In the genomic region with DNA sequence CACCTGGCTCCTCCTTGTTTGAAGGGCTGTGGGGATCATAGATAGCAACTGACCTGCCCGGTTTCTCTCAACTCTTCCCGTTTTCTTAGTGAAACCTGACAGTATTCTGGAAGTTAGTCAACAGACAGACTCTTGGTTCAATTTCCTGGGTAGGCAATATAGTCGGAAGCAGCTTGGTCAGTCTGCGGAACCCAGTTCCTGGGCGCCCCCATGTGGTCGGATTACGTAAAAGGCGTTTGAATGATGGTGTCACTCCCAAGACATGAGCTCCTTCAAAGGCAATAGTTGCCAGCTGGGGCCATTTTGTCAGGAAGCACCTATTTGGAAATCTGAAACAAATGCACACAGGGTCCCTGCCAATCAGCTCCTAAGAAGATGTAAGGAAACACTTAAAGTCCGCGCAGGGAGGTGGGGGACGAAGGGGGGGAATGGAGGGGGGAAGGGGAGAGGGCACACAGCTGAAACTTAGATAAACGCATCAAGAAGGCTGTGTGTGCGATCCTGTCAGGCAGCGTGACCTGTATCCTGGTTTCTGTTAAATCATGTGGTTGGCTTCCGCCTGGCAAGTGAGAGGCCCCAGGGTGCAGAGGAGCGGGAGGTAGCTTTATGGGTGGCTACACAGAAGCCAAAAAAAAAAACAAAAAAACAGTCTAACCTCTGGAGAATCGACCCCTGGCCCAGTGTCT, we compare ENCODE assay signal across 8 mouse cellular contexts.
A peak's percentile ranks its signal among the peaks of the same experiment; 100 is the strongest.
DNase-seq lines count a peak whose midpoint lies in the region; ATAC-seq lines count a peak whose summit lies in the region.

No protein-coding gene starts in this region.

- DNase-seq in 3T3-L1 (ENCODE audit: low read depth, low spot score): peak; percentile 84
- DNase-seq in ES-CJ7 (ENCODE audit: low read depth, low spot score): peak; percentile 89
- DNase-seq in embryo, embryonic 11 days: peak; percentile 91
- peak; percentile 79 to 87 for DNase-seq in heart, postnatal 14 days
- DNase-seq in layer of hippocampus, adult 9-11 months: peak; percentile 36
- DNase-seq in spleen, adult 12 weeks (ENCODE audit: low spot score): peak; percentile 44

- intact Hi-C loops in heart, postnatal 14 days (cut with DNase I): no loop called here

- ATAC-seq in megakaryocyte, adult 5-6 weeks (ENCODE audit: poor library complexity, severe bottlenecking): peak; percentile 81
- ATAC-seq in erythroid progenitor cell, adult 5-6 weeks (replicated peaks; ENCODE audit: low FRiP score, poor library complexity, severe bottlenecking): no peak

Comparison
In these comparisons a context has a peak if more than half of its experiments do, and no peak if none do; other contexts are left out.
1. DNase-seq: peak in every context shown above with its lines; median percentile 91 in embryo, embryonic 11 days; 89 in ES-CJ7; 84 in 3T3-L1; 83 in heart, postnatal 14 days; 44 in spleen, adult 12 weeks; 36 in layer of hippocampus, adult 9-11 months.